Mouse (Mus musculus) MEL (cell line): ENCODE data around the gene Polr2h.

Experiments used
- BHLHE40 ChIP-seq: IDR thresholded peaks from 2 replicates; pipeline ENCODE4 v1.6.1; 2012; ENCODE audit warnings: low read depth, mild to moderate bottlenecking, inconsistent platforms, low read length, improper control_type of control experiment, borderline replicate concordance
- CHD1 ChIP-seq: IDR thresholded peaks from 2 replicates; pipeline ENCODE4 v1.6.1; 2012; ENCODE audit warnings: low read depth, mild to moderate bottlenecking, inconsistent platforms, low read length, improper control_type of control experiment
- CTCF ChIP-seq, 3 experiments: IDR thresholded peaks in 2 of 3; conservative IDR thresholded peaks in 1 of 3; 2 replicates each; pipeline ENCODE4 v1.5.1; 2011 to 2012; ENCODE audit warnings: low read length in 3 of 3, low read depth in 2 of 3, mild to moderate bottlenecking in 2 of 3, improper control_type of control experiment in 1 of 3, inconsistent platforms in 1 of 3, mixed read lengths in 1 of 3, moderate library complexity in 1 of 3; ENCODE audit not compliant: control insufficient read depth in 1 of 3, insufficient read depth in 1 of 3, poor library complexity in 1 of 3, severe bottlenecking in 1 of 3
- ETS1 ChIP-seq: IDR thresholded peaks from 2 replicates; pipeline ENCODE4 v1.6.1; 2012; ENCODE audit warnings: low read depth, mild to moderate bottlenecking, inconsistent platforms, low read length, improper control_type of control experiment, moderate library complexity
- GABPA ChIP-seq: IDR thresholded peaks from 2 replicates; pipeline ENCODE4 v1.6.1; 2012; ENCODE audit warnings: low read depth, mild to moderate bottlenecking, inconsistent platforms, low read length, improper control_type of control experiment, moderate library complexity
- KAT2A ChIP-seq: conservative IDR thresholded peaks from 2 replicates; pipeline ENCODE4 v1.6.1; 2012; ENCODE audit warnings: low read depth, low read length, improper control_type of control experiment, inconsistent platforms
- MAFK ChIP-seq: IDR thresholded peaks from 2 replicates; pipeline ENCODE4 v1.6.1; 2011; ENCODE audit warnings: low read depth, mild to moderate bottlenecking, low read length, improper control_type of control experiment, borderline replicate concordance
- MAX ChIP-seq: IDR thresholded peaks from 2 replicates; pipeline ENCODE4 v1.6.1; 2011; ENCODE audit warnings: low read length, improper control_type of control experiment
- MEF2A ChIP-seq: IDR thresholded peaks from 2 replicates; pipeline ENCODE4 v1.6.1; 2014; ENCODE audit warnings: low read depth, mild to moderate bottlenecking, inconsistent platforms, low read length, improper control_type of control experiment; ENCODE audit not compliant: poor library complexity, insufficient replicate concordance, severe bottlenecking; ENCODE audit errors: extremely low read depth
- POLR2A ChIP-seq, 2 experiments: IDR thresholded peaks; 2 replicates each; pipeline ENCODE4 v1.6.1; 2011 to 2012; ENCODE audit warnings: low read length in 2 of 2, mild to moderate bottlenecking in 2 of 2, control low read depth in 1 of 2, improper control_type of control experiment in 1 of 2, low read depth in 1 of 2, moderate library complexity in 1 of 2; ENCODE audit not compliant: control insufficient read depth in 1 of 2, insufficient read depth in 1 of 2, poor library complexity in 1 of 2
- SIN3A ChIP-seq: IDR thresholded peaks from 2 replicates; pipeline ENCODE4 v1.6.1; 2012; ENCODE audit warnings: low read length, improper control_type of control experiment, inconsistent platforms
- TAL1 ChIP-seq: IDR thresholded peaks from 2 replicates; pipeline ENCODE4 v1.6.1; 2012; ENCODE audit warnings: mild to moderate bottlenecking, inconsistent platforms, low read length, moderate library complexity, mixed read lengths
- ZNF384 ChIP-seq: IDR thresholded peaks from 2 replicates; pipeline ENCODE4 v1.6.1; 2012; ENCODE audit warnings: low read depth, mild to moderate bottlenecking, inconsistent platforms, low read length, improper control_type of control experiment

GRCm38 (mm10) chr16:20691617-20692016 lies 25.8 kb upstream of the Polr2h start:
- TF ChIP-seq MAX = no peak
- TF ChIP-seq BHLHE40 = no peak
- TF ChIP-seq MAFK = no peak
- no peak for TF ChIP-seq TAL1
- no peak for TF ChIP-seq GABPA
- no peak for TF ChIP-seq SIN3A
- TF ChIP-seq POLR2A (IDR thresholded peaks at IDR 0.05; ENCODE audit: control insufficient read depth in 1 of 2, insufficient read depth in 1 of 2, low read depth in 1 of 2, low read length in 2 of 2, poor library complexity in 1 of 2) = no peak
- no peak for TF ChIP-seq CTCF (IDR thresholded peaks at IDR 0.05 in 2 of 3, conservative IDR thresholded peaks at IDR 0.05 in 1 of 3; ENCODE audit: control insufficient read depth in 1 of 3, insufficient read depth in 1 of 3, low read depth in 2 of 3, low read length in 3 of 3, poor library complexity in 1 of 3, severe bottlenecking in 1 of 3)
- TF ChIP-seq MEF2A = no peak
- peak; percentile 59; the same call in 1 of the 2 replicates for TF ChIP-seq ZNF384
- TF ChIP-seq ETS1 = no peak
- TF ChIP-seq CHD1 = no peak
- no peak for TF ChIP-seq KAT2A
